Mouse (Mus musculus): Measurements from ENCODE around the gene Cbwd1. TPM values are rescaled to one million over a fixed set of nuclear protein-coding genes. Genes with fewer than 3 reads are reported as not detected.
A peak's percentile ranks its signal among the peaks of the same experiment; 100 is the strongest.

The Cbwd1 gene
- polyA plus RNA-seq, 1 experiment from 2014 or later = 12.7 TPM

- Histone ChIP-seq H3K9ac (ENCODE audit: low read depth, low read length) (no peak overlapping the region), H3K4me1 (ENCODE audit: control insufficient read depth, insufficient read depth, low read depth, low read length) (no peaks in the 10 kb centered on the region), H3K27me3 (replicated peaks; ENCODE audit: control insufficient read depth, insufficient read depth, low read length) (no peaks in the 10 kb centered on the region), H3K9me3 (ENCODE audit: control insufficient read depth, low read length) (no peaks in the 10 kb centered on the region), H3K27ac (ENCODE audit: low read depth, low read length) (no peak overlapping the region), H3K4me2 (ENCODE audit: low read length) (no peak overlapping the region), H3K4me3 (ENCODE audit: low read length) (no peak overlapping the region), H3K36me3 (ENCODE audit: control insufficient read depth, insufficient read depth, low read length) (no peaks in the 10 kb centered on the region)
- WGBS = 26% methylated on average over 8 of the region's 8 CpGs
- peak; percentile 71 for ATAC-seq
Observed at GRCm38 (mm10) chr19:24981294-24981693, 19.9 kb upstream of the Cbwd1 start.

GRCm38 (mm10) chr19:24978852-24979842, 17.7 kb upstream of the Cbwd1 start:
- ATAC-seq = no peak
- no peak overlapping the region for H3K4me2 ChIP-seq (ENCODE audit: low read length)
- no peaks in the 10 kb centered on the region for H3K4me1 ChIP-seq (ENCODE audit: control insufficient read depth, insufficient read depth, low read depth, low read length)
- H3K9ac ChIP-seq (ENCODE audit: low read depth, low read length) = no peak overlapping the region
- H3K36me3 ChIP-seq (ENCODE audit: control insufficient read depth, insufficient read depth, low read length) = no peaks in the 10 kb centered on the region
- H3K27ac ChIP-seq (ENCODE audit: low read depth, low read length) = no peak overlapping the region
- no peaks in the 10 kb centered on the region for H3K9me3 ChIP-seq (ENCODE audit: control insufficient read depth, low read length)
- no peaks in the 10 kb centered on the region for H3K27me3 ChIP-seq (replicated peaks; ENCODE audit: control insufficient read depth, insufficient read depth, low read length)
- H3K4me3 ChIP-seq (ENCODE audit: low read length) = no peak overlapping the region
- WGBS = 89% methylated on average over 10 of the region's 10 CpGs

- H3K4me2 ChIP-seq (ENCODE audit: low read length) = no peak overlapping the region
- H3K36me3 ChIP-seq (ENCODE audit: control insufficient read depth, insufficient read depth, low read length) = no peaks in the 10 kb centered on the region
- H3K4me3 ChIP-seq (ENCODE audit: low read length) = no peak overlapping the region
- 74% methylated on average over 11 of the region's 11 CpGs for WGBS
- no peaks in the 10 kb centered on the region for H3K9me3 ChIP-seq (ENCODE audit: control insufficient read depth, low read length)
- H3K9ac ChIP-seq (ENCODE audit: low read depth, low read length) = no peak overlapping the region
- H3K4me1 ChIP-seq (ENCODE audit: control insufficient read depth, insufficient read depth, low read depth, low read length) = no peaks in the 10 kb centered on the region
- no peak overlapping the region for H3K27ac ChIP-seq (ENCODE audit: low read depth, low read length)
- H3K27me3 ChIP-seq (replicated peaks; ENCODE audit: control insufficient read depth, insufficient read depth, low read length) = no peaks in the 10 kb centered on the region
- ATAC-seq = no peak
Observed at GRCm38 (mm10) chr19:24977991-24978390, 16.6 kb upstream of the Cbwd1 start.

- no peaks in the 10 kb centered on the region for H3K36me3 ChIP-seq (ENCODE audit: control insufficient read depth, insufficient read depth, low read length)
- ATAC-seq = no peak
- no peak overlapping the region for H3K4me2 ChIP-seq (ENCODE audit: low read length)
- no peak overlapping the region for H3K9ac ChIP-seq (ENCODE audit: low read depth, low read length)
- no peaks in the 10 kb centered on the region for H3K4me1 ChIP-seq (ENCODE audit: control insufficient read depth, insufficient read depth, low read depth, low read length)
- no peaks in the 10 kb centered on the region for H3K9me3 ChIP-seq (ENCODE audit: control insufficient read depth, low read length)
- H3K27me3 ChIP-seq (replicated peaks; ENCODE audit: control insufficient read depth, insufficient read depth, low read length) = no peaks in the 10 kb centered on the region
- 82% methylated on average over 3 of the region's 3 CpGs for WGBS
- H3K4me3 ChIP-seq (ENCODE audit: low read length) = no peak overlapping the region
- H3K27ac ChIP-seq (ENCODE audit: low read depth, low read length) = no peak overlapping the region
Observed at GRCm38 (mm10) chr19:24972701-24973390, 11.4 kb upstream of the Cbwd1 start.

GRCm38 (mm10) chr19:24971307-24971706, 9.9 kb upstream of the Cbwd1 start:
- no peak overlapping the region for H3K9ac ChIP-seq (ENCODE audit: low read depth, low read length)
- H3K4me2 ChIP-seq (ENCODE audit: low read length) = no peak overlapping the region
- H3K9me3 ChIP-seq (ENCODE audit: control insufficient read depth, low read length) = no peaks in the 10 kb centered on the region
- H3K27ac ChIP-seq (ENCODE audit: low read depth, low read length) = no peak overlapping the region
- no peaks in the 10 kb centered on the region for H3K27me3 ChIP-seq (replicated peaks; ENCODE audit: control insufficient read depth, insufficient read depth, low read length)
- ATAC-seq = no peak
- 88% methylated on average over 7 of the region's 7 CpGs for WGBS
- no peaks in the 10 kb centered on the region for H3K36me3 ChIP-seq (ENCODE audit: control insufficient read depth, insufficient read depth, low read length)
- H3K4me3 ChIP-seq (ENCODE audit: low read length) = no peak overlapping the region
- no peaks in the 10 kb centered on the region for H3K4me1 ChIP-seq (ENCODE audit: control insufficient read depth, insufficient read depth, low read depth, low read length)

- Histone ChIP-seq H3K4me3 (ENCODE audit: low read length) (no peak overlapping the region), H3K27me3 (replicated peaks; ENCODE audit: control insufficient read depth, insufficient read depth, low read length) (no peaks in the 10 kb centered on the region), H3K27ac (ENCODE audit: low read depth, low read length) (no peak overlapping the region), H3K9ac (ENCODE audit: low read depth, low read length) (no peak overlapping the region), H3K36me3 (ENCODE audit: control insufficient read depth, insufficient read depth, low read length) (no peaks in the 10 kb centered on the region), H3K4me1 (ENCODE audit: control insufficient read depth, insufficient read depth, low read depth, low read length) (no peaks in the 10 kb centered on the region), H3K4me2 (ENCODE audit: low read length) (no peak overlapping the region), H3K9me3 (ENCODE audit: control insufficient read depth, low read length) (no peaks in the 10 kb centered on the region)
- no peak for ATAC-seq
- 91% methylated on average over 2 of the region's 2 CpGs for WGBS
Observed at GRCm38 (mm10) chr19:24966941-24967340, 5.5 kb upstream of the Cbwd1 start.

GRCm38 (mm10) chr19:24966203-24966602, 4.8 kb upstream of the Cbwd1 start:
- H3K4me3 ChIP-seq (ENCODE audit: low read length) = no peak overlapping the region
- H3K4me1 ChIP-seq (ENCODE audit: control insufficient read depth, insufficient read depth, low read depth, low read length) = no peaks in the 10 kb centered on the region
- WGBS = 85% methylated on average over 2 of the region's 2 CpGs
- H3K36me3 ChIP-seq (ENCODE audit: control insufficient read depth, insufficient read depth, low read length) = no peaks in the 10 kb centered on the region
- H3K27me3 ChIP-seq (replicated peaks; ENCODE audit: control insufficient read depth, insufficient read depth, low read length) = no peaks in the 10 kb centered on the region
- no peaks in the 10 kb centered on the region for H3K9me3 ChIP-seq (ENCODE audit: control insufficient read depth, low read length)
- ATAC-seq = no peak
- no peak overlapping the region for H3K9ac ChIP-seq (ENCODE audit: low read depth, low read length)
- no peak overlapping the region for H3K27ac ChIP-seq (ENCODE audit: low read depth, low read length)
- H3K4me2 ChIP-seq (ENCODE audit: low read length) = no peak overlapping the region

GRCm38 (mm10) chr19:24958531-24958930, 2.9 kb downstream of the Cbwd1 start:
- WGBS = 41% methylated on average over 3 of the region's 3 CpGs
- no peak overlapping the region for H3K4me2 ChIP-seq (ENCODE audit: low read length)
- H3K9ac ChIP-seq (ENCODE audit: low read depth, low read length) = no peak overlapping the region
- no peak overlapping the region for H3K27ac ChIP-seq (ENCODE audit: low read depth, low read length)
- no peaks in the 10 kb centered on the region for H3K9me3 ChIP-seq (ENCODE audit: control insufficient read depth, low read length)
- H3K4me1 ChIP-seq (ENCODE audit: control insufficient read depth, insufficient read depth, low read depth, low read length) = peaks cover 5% of the 10 kb centered on the region
- H3K36me3 ChIP-seq (ENCODE audit: control insufficient read depth, insufficient read depth, low read length) = 0 out of 2 replicates have a peak, but pooled peaks cover 3% of the 10 kb centered on the region
- H3K27me3 ChIP-seq (replicated peaks; ENCODE audit: control insufficient read depth, insufficient read depth, low read length) = no peaks in the 10 kb centered on the region
- no peak overlapping the region for H3K4me3 ChIP-seq (ENCODE audit: low read length)
- ATAC-seq = no peak

- no peaks in the 10 kb centered on the region for H3K27me3 ChIP-seq (replicated peaks; ENCODE audit: control insufficient read depth, insufficient read depth, low read length)
- no peak overlapping the region for H3K9ac ChIP-seq (ENCODE audit: low read depth, low read length)
- H3K4me1 ChIP-seq (ENCODE audit: control insufficient read depth, insufficient read depth, low read depth, low read length) = no peaks in the 10 kb centered on the region
- no peaks in the 10 kb centered on the region for H3K36me3 ChIP-seq (ENCODE audit: control insufficient read depth, insufficient read depth, low read length)
- no peaks in the 10 kb centered on the region for H3K9me3 ChIP-seq (ENCODE audit: control insufficient read depth, low read length)
- H3K4me3 ChIP-seq (ENCODE audit: low read length) = no peak overlapping the region
- no peak overlapping the region for H3K4me2 ChIP-seq (ENCODE audit: low read length)
- no peak for ATAC-seq
- no peak overlapping the region for H3K27ac ChIP-seq (ENCODE audit: low read depth, low read length)
Observed at GRCm38 (mm10) chr19:24945521-24946262, 15.7 kb downstream of the Cbwd1 start.

Data from hindbrain, embryonic 16.5 days (tissue).